Mouse (Mus musculus): Measurements from ENCODE around the gene Nfia.

The Nfia gene

DNA sequence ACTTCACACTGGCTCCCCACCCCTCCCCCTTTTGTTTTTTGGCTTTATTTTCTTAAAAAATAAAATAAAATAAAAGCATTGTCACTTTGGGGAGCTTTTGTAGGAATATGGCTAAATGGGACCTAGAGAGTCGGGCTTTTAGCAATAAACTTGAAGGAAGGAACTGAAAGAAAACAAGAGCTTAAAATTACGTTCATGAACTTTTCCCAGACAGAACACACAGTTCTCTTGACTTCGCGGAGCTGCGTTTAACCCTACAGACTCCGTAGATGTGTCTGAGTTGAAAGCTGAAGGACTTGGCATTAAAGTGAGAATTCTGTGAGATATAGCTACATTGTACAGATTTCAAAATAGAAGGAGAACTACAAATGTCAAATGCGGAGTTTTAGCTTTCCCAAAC, 96.9 kb downstream of the Nfia start:
- no peak for DNase-seq (ENCODE audit: low spot score)

DNA sequence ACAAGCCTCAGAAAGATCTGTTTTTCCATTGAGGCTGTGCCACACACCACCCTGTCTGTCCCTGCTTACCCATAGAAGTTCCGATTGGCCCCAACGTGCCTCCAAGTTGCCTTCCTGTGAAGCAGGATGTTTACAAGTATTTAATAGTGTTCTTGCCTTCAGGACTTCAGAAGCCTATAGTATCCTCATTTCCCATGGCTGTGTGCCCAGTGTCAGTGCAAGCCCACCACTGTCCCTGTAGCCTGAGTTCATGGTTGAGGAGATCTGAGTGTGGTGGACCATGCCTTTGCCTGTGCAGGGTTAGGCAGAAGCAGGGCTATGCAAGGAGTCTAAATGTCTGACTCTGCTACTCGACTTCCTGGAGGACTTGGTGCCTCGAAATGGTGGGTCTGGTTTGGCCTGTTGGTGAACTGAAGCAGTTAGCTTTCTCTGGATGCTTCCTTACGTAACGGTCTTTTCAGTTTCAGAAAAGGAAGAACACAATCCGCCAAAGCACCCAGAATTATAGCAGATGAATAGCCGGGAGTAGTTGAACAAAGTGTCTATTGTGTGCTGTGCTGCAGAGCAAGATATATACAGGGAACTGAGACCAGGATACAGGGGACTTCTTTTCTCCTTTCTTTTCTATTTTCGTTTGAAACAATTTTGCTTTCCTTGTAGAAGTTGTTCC, 99.4 kb downstream of the Nfia start:
- no peak for DNase-seq (ENCODE audit: low spot score)

- no peak for DNase-seq (ENCODE audit: low spot score)
Observed at GRCm38 (mm10) chr4:97874916-97875315, 102.4 kb downstream of the Nfia start.

DNA sequence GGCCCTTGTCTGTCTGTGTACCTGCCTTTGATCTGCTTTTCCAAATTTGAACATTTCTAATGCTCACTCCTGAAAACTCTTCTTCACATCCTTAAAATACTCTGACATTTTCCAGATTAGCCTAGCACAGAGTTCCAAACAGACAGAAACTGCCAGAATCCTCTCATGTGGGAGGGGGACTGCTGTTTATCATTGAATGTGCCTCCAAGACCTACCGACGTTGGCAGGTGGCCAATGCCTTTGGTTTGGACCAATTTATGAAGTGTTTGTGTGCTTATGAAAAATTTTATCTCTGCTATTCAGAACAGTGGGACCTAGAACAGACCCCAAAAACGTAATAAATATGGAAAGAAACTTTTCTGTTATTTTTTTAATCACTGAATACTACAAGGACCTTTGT, 103.4 kb downstream of the Nfia start:
- no peak for DNase-seq (ENCODE audit: low spot score)

GRCm38 (mm10) chr4:97879696-97880095, 107.2 kb downstream of the Nfia start:
- DNase-seq (ENCODE audit: low spot score), result no peak

DNA sequence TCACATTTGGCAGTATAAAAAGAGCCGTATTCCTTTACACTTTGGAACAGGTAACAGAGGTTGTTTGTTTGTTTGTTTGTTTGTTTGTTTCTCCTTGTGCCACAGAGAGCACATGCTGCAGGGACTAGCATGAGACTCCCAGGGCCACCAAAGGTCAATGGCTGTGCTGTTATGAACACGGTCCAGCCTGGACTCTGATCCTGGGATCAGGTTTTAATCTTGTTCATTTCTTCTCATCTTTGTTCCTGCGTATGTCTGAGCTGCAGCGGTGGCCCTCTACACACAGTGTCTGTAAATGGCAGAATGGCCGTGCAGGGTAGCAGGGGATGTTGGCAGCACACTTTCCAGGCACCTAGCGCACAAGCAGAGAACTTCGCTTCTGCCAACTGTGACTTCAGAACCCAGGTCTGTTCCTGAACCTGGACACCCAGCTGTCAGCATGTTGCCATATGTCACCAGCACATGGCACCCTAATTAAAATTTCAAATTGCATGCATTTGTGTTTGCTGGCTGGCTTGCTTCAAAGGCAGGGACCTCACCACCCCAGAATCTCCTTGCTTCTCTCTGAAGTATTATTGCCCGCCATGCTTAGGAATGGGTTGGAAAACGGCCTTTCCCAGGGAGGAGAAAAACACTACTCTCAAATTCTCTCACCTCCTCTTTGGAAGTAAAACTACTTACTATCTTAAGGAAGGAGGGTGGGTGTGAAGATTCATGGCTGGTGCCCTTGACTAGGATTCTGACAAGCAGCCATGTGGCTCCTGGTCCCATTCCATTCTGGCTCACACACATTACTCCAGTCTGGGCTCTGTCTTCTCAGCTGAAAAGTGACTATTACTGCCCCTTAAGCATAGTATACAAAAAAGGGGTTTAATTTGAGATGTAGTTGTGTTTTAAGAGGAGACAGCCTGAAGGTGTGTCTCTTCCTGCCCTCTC, 107.9 kb downstream of the Nfia start:
- DNase-seq (ENCODE audit: low spot score), result no peak

GRCm38 (mm10) chr4:97885574-97885973, 113.0 kb downstream of the Nfia start:
- DNase-seq (ENCODE audit: low spot score), result no peak

- no peak for DNase-seq (ENCODE audit: low spot score)
Observed at GRCm38 (mm10) chr4:97886220-97886619, 113.7 kb downstream of the Nfia start.

DNA sequence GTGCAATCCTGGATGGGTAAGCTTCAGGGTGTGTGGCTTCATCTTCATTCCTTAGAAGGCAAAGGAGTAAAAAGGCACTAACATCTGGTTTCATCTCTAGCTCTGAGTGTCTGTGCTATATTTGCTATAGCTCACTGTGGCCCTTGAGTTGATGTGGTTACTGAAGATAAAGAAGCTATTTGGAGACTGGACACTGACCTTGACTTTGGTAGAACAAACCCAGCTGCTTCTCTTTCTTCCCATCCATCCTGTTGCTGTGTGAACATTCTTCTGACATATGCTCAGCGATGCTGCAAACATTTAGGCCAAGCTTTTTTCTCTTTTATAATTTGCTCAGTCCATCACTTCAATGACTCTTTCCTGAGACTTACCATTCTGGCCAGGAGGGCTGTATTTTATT, 114.7 kb downstream of the Nfia start:
- no peak for DNase-seq (ENCODE audit: low spot score)

GRCm38 (mm10) chr4:97891063-97891462, 118.5 kb downstream of the Nfia start:
- no peak for DNase-seq (ENCODE audit: low spot score)

GRCm38 (mm10) chr4:97891611-97892010, 119.1 kb downstream of the Nfia start:
- DNase-seq (ENCODE audit: low spot score), result no peak

- no peak for DNase-seq (ENCODE audit: low spot score)
Observed at GRCm38 (mm10) chr4:97893915-97894884, 121.7 kb downstream of the Nfia start.

GRCm38 (mm10) chr4:97895940-97896339, 123.4 kb downstream of the Nfia start:
- no peak for DNase-seq (ENCODE audit: low spot score)

DNA sequence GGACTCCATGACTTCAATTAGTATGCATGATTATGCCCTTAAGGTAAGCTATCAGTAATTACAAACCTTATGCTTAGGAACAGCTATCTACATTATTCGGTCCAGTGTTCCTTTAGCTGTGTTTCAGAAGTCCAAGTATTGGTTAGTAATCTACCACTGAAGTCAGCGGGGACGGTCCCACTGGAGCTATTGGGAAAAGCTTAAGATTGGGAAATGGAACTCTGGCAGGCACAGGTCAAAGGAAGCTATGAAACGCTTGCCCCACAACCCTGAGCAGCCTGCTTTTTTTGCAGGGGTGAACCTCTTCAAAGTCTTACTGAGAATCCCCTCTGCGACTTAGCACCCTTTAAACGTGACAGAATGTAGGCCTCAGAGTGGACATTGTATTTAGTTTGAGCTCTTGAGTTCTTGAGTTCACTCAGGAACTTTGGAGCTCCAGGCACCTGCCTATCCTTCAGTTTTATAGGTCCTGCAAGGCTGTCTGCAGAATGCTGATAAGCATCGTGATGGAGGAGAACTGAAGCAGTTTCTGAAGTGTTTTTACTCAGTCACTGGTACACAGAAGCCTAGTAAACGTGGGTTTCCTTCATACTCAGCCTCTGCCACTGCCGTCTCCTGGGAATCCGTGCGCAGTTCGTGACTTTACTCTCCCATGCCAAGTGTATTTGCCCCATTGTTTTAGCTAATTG, 127.9 kb downstream of the Nfia start:
- no peak for DNase-seq (ENCODE audit: low spot score)

DNA sequence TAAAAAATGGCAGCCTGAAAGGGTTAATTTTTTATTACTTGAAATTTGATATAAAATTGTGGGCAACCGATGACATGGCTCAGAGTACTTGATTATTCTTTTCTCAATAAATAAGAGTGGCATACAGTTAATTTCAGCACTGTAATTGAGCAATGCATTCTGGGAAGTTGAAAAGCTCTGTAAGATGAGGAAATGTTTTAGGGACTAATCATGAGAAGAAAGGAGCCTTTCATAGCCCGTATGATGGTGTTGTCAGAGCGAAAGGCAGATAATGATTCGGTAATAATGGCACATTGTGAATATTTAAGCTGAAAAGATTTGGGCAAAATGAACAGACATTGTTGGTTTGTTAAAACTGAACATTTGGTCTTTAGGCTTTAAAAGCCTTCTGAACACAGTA, 133.3 kb downstream of the Nfia start:
- DNase-seq (ENCODE audit: low spot score), result no peak

GRCm38 (mm10) chr4:97908576-97909147, 136.1 kb downstream of the Nfia start:
- no peak for DNase-seq (ENCODE audit: low spot score)

DNA sequence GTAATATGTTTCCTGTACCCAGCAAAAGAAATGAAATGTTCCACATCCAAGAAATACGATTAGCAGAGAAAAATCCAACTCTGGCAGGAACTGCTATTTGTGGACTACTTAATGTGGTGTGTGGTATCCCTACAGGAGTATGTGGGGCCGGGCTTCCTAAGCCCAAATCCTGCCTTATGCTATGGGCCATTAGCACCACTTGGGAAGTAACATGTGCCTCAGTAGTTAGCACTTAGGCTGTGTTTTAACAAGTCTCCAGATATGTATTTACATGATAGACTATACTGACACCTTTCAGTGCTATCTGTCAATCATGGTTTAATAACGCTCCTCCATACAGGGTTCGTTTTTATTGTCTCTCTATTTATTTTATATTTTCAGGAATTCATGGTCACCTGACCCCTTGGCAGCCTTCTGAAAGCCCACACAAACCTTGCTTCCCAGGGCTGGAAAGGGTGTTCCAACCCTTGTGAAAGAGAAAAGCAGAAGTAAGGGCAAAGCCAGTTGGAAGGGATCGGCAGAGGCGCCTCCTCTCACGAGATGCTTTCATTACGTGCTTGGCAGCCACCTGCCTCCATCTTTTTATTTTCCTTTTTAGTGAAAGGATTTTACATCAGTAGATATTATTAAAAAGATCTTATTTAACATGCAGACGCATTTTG, 137.7 kb downstream of the Nfia start:
- DNase-seq (ENCODE audit: low spot score), result no peak

GRCm38 (mm10) chr4:97910777-97911580, 138.4 kb downstream of the Nfia start:
- no peak for DNase-seq (ENCODE audit: low spot score)

GRCm38 (mm10) chr4:97911755-97912154, 139.2 kb downstream of the Nfia start:
- DNase-seq (ENCODE audit: low spot score), result no peak

DNA sequence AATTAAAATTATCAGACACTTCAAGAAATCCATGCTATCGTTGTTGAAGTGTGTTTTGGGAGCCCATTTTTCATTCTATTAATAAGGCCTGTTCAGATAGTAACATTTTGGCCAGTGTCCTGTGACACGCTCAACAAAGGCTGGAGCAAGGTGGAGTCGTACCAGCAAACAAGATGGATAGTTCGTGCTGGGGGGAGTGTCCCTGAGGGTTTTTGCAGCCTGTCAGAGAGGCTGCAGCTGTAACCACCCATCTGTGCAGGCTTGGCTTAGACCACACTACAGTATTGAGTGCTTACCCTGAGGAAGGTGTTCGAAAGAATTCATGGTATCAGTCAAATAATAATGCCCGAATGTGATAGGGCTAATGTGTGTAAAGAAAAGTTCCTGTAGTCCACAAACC, 139.6 kb downstream of the Nfia start:
- no peak for DNase-seq (ENCODE audit: low spot score)
